Mouse (Mus musculus) intestine, postnatal 0 days (tissue): ENCODE measurements around the gene Wdr62. TPM values are rescaled to one million over a fixed set of nuclear protein-coding genes. Genes with fewer than 3 reads are reported as not detected.

Experiments used
- ATAC-seq: fragments of 200-750 bp; cut with Nextera tagmentation; 2 replicates; pipeline ENCODE4 v1.8.0; 2017; ENCODE audit warnings: mild to moderate bottlenecking, moderate TSS enrichment, moderate library complexity
- H3K27ac ChIP-seq: fragments of 300-500 bp; sonication (generic); 2 replicates; pipeline ENCODE4 v1.5.1; 2014; ENCODE audit warnings: mild to moderate bottlenecking, low read depth, low read length, moderate library complexity
- H3K27me3 ChIP-seq: fragments of 300-500 bp; sonication (generic); replicated peaks from 2 replicates; pipeline ENCODE4 v1.6.1; 2014; ENCODE audit warnings: low read length, mixed read lengths; ENCODE audit not compliant: control insufficient read depth, insufficient read depth
- H3K36me3 ChIP-seq: fragments of 300-500 bp; sonication (generic); 2 replicates; pipeline ENCODE4 v1.6.1; 2014; ENCODE audit warnings: mild to moderate bottlenecking, moderate library complexity; ENCODE audit not compliant: control insufficient read depth, insufficient read depth
- H3K4me1 ChIP-seq: fragments of 300-500 bp; sonication (generic); replicated peaks from 2 replicates; pipeline ENCODE4 v1.6.1; 2014; ENCODE audit warnings: antibody characterized with exemption, low read length, mixed read lengths; ENCODE audit not compliant: control insufficient read depth, insufficient read depth
- H3K4me2 ChIP-seq: fragments of 300-500 bp; sonication (generic); replicated peaks from 2 replicates; pipeline ENCODE4 v1.6.1; 2014; ENCODE audit warnings: low read depth, mild to moderate bottlenecking, moderate library complexity
- H3K4me3 ChIP-seq: fragments of 300-500 bp; sonication (generic); 2 replicates; pipeline ENCODE4 v1.5.1; 2014; ENCODE audit warnings: low read depth, low read length
- H3K9ac ChIP-seq: fragments of 300-500 bp; sonication (generic); 2 replicates; pipeline ENCODE4 v1.6.1; 2014; ENCODE audit warnings: mild to moderate bottlenecking, low read depth, low read length
- H3K9me3 ChIP-seq: fragments of 300-500 bp; sonication (generic); 2 replicates; pipeline ENCODE4 v1.6.1; 2016; ENCODE audit warnings: mixed run types; ENCODE audit not compliant: control insufficient read depth
- CTCF ChIP-seq: sonication (generic); IDR thresholded peaks from 2 replicates; pipeline ENCODE4 v1.5.1; 2016; ENCODE audit warnings: low read depth, mild to moderate bottlenecking, control low read depth, antibody characterized with exemption, moderate library complexity
- WGBS: fragments of 180-500 bp; shearing (Covaris S2); extraction: QIAGEN DNeasy Blood & Tissue Kit; methylation state at CpG from one replicate; pipeline ENCODE4 v1.1.7; 2014; 5-methylcytosine and 5-hydroxymethylcytosine counted together
- polyA plus RNA-seq: library from polyadenylated mRNA; unstranded; fragments of >200 nt; fragmentation: Nextera tagmentation; extraction: Ambion mirVana; gene quantifications from 2 replicates; pipeline ENCODE4 v1.2.1, GENCODE M21; 2015

Gene Wdr62
- polyA plus RNA-seq, 1 experiment from 2014 or later: 3.5 TPM

- peak overlapping the region; percentile 50 for H3K4me3 ChIP-seq
- H3K36me3 ChIP-seq: peaks cover 13% of the 10 kb centered on the region
- peak; percentile 79 for ATAC-seq
- no peaks in the 10 kb centered on the region for H3K27me3 ChIP-seq
- 0 out of 2 replicates have a peak, but pooled peaks cover 6% of the 10 kb centered on the region for H3K4me1 ChIP-seq
- no peaks in the 10 kb centered on the region for H3K9me3 ChIP-seq
- H3K9ac ChIP-seq: peak overlapping the region; percentile 50
- H3K4me2 ChIP-seq: peak overlapping the region; percentile 94
- H3K27ac ChIP-seq: peak overlapping the region; percentile 70
- no peak for TF ChIP-seq CTCF
- WGBS: 13% methylated on average over 11 of the region's 11 CpGs
Observed at GRCm38 (mm10) chr7:30220008-30220356, 60.2 kb downstream of the Wdr62 start.

- Histone ChIP-seq H3K4me1 (0 out of 2 replicates have a peak, but pooled peaks cover 6% of the 10 kb centered on the region), H3K4me3 (peak overlapping the region; percentile 50), H3K27ac (peak overlapping the region; percentile 70), H3K27me3 (no peaks in the 10 kb centered on the region), H3K4me2 (peak overlapping the region; percentile 94), H3K36me3 (peaks cover 9% of the 10 kb centered on the region; the same call in 1 of the 2 replicates), H3K9ac (peak overlapping the region; percentile 50), H3K9me3 (no peaks in the 10 kb centered on the region)
- TF ChIP-seq CTCF: no peak
- WGBS: 2% methylated on average over 16 of the region's 16 CpGs
- ATAC-seq: peak; percentile 62
Observed at GRCm38 (mm10) chr7:30219293-30220007, 60.8 kb downstream of the Wdr62 start.

- Histone ChIP-seq H3K27ac (no peak overlapping the region), H3K36me3 (no peaks in the 10 kb centered on the region), H3K9me3 (no peaks in the 10 kb centered on the region), H3K27me3 (no peaks in the 10 kb centered on the region), H3K4me2 (no peak overlapping the region), H3K9ac (no peak overlapping the region), H3K4me3 (no peak overlapping the region), H3K4me1 (0 out of 2 replicates have a peak, but pooled peaks cover 6% of the 10 kb centered on the region)
- no peak for ATAC-seq
- 79% methylated on average over 2 of the region's 2 CpGs for WGBS
- TF ChIP-seq CTCF: no peak
Observed at GRCm38 (mm10) chr7:30217277-30217676, 62.9 kb downstream of the Wdr62 start.

GRCm38 (mm10) chr7:30216723-30217151 is 63.5 kb downstream of the Wdr62 start:
- Histone ChIP-seq H3K36me3 (no peaks in the 10 kb centered on the region), H3K4me2 (peak overlapping the region; percentile 51), H3K4me1 (0 out of 2 replicates have a peak, but pooled peaks cover 6% of the 10 kb centered on the region), H3K27me3 (no peaks in the 10 kb centered on the region), H3K27ac (no peak overlapping the region), H3K9ac (no peak overlapping the region), H3K4me3 (no peak overlapping the region), H3K9me3 (no peaks in the 10 kb centered on the region)
- under 1% methylated on average over 15 of the region's 16 CpGs for WGBS
- ATAC-seq: peak; percentile 41
- peak; percentile 98 for TF ChIP-seq CTCF

GRCm38 (mm10) chr7:30215875-30216274 is 64.3 kb downstream of the Wdr62 start:
- H3K36me3 ChIP-seq: no peaks in the 10 kb centered on the region
- no peak for TF ChIP-seq CTCF
- 0 out of 2 replicates have a peak, but pooled peaks cover 6% of the 10 kb centered on the region for H3K4me1 ChIP-seq
- WGBS: 91% methylated on average over 3 of the region's 3 CpGs
- no peak overlapping the region for H3K27ac ChIP-seq
- ATAC-seq: no peak
- H3K4me3 ChIP-seq: no peak overlapping the region
- no peak overlapping the region for H3K9ac ChIP-seq
- no peak overlapping the region for H3K4me2 ChIP-seq
- H3K27me3 ChIP-seq: no peaks in the 10 kb centered on the region
- H3K9me3 ChIP-seq: no peaks in the 10 kb centered on the region

- Histone ChIP-seq H3K9ac (no peak overlapping the region), H3K4me3 (no peak overlapping the region), H3K4me1 (no peaks in the 10 kb centered on the region), H3K9me3 (no peaks in the 10 kb centered on the region), H3K27ac (no peak overlapping the region), H3K4me2 (no peak overlapping the region), H3K36me3 (no peaks in the 10 kb centered on the region), H3K27me3 (no peaks in the 10 kb centered on the region)
- TF ChIP-seq CTCF: no peak
- ATAC-seq: no peak
- WGBS: 57% methylated on average over 3 of the region's 3 CpGs
Observed at GRCm38 (mm10) chr7:30213881-30214280, 66.3 kb downstream of the Wdr62 start.
